Mouse (Mus musculus) heart, embryonic 13.5 days (tissue): ENCODE results near the gene Csf3r. TPM values are rescaled to one million over a fixed set of nuclear protein-coding genes. Genes with fewer than 3 reads are reported as not detected.
A peak's percentile ranks its signal among the peaks of the same experiment; 100 is the strongest.

ENCODE experiments used
- ATAC-seq: fragments of 200-750 bp; cut with Nextera tagmentation; 2 replicates; pipeline ENCODE4 v1.8.0; 2017; ENCODE audit warnings: moderate TSS enrichment; ENCODE audit not compliant: insufficient number of reproducible peaks, low FRiP score, low TSS enrichment; ENCODE audit errors: extremely low read depth
- H3K27ac ChIP-seq: fragments of 300-500 bp; sonication (generic); replicated peaks from 2 replicates; pipeline ENCODE4 v1.5.1; 2015; ENCODE audit warnings: moderate library complexity, mild to moderate bottlenecking, inconsistent platforms
- H3K27me3 ChIP-seq: fragments of 300-500 bp; sonication (generic); replicated peaks from 2 replicates; pipeline ENCODE4 v1.6.1; 2015; ENCODE audit warnings: mild to moderate bottlenecking, inconsistent platforms
- H3K36me3 ChIP-seq: fragments of 300-500 bp; sonication (generic); 2 replicates; pipeline ENCODE4 v1.6.1; 2015; ENCODE audit warnings: mild to moderate bottlenecking, inconsistent platforms
- H3K4me1 ChIP-seq: fragments of 300-500 bp; sonication (generic); 2 replicates; pipeline ENCODE4 v1.6.1; 2015; ENCODE audit warnings: inconsistent platforms
- H3K4me2 ChIP-seq: fragments of 300-500 bp; sonication (generic); 2 replicates; pipeline ENCODE4 v1.6.1; 2015; ENCODE audit warnings: inconsistent platforms, mild to moderate bottlenecking, moderate library complexity
- H3K4me3 ChIP-seq: fragments of 300-500 bp; sonication (generic); 2 replicates; pipeline ENCODE4 v1.5.1; 2015; ENCODE audit warnings: moderate library complexity, mild to moderate bottlenecking, inconsistent platforms
- H3K9ac ChIP-seq: fragments of 300-500 bp; sonication (generic); 2 replicates; pipeline ENCODE4 v1.6.1; 2015; ENCODE audit warnings: inconsistent platforms, mild to moderate bottlenecking, moderate library complexity
- H3K9me3 ChIP-seq: fragments of 300-500 bp; sonication (generic); 2 replicates; pipeline ENCODE4 v1.6.1; 2016; ENCODE audit warnings: inconsistent platforms
- WGBS: fragments of 180-500 bp; shearing (Covaris S2); methylation state at CpG from one replicate; pipeline ENCODE4 v1.1.7; 2015; ENCODE audit warnings: mixed read lengths; 5-methylcytosine and 5-hydroxymethylcytosine counted together
- polyA plus RNA-seq: library from polyadenylated mRNA; unstranded; fragments of >200 nt; fragmentation: Nextera tagmentation; extraction: Ambion mirVana; gene quantifications from 2 replicates; pipeline ENCODE4 v1.2.1, GENCODE M21; 2015

Gene Csf3r
- polyA plus RNA-seq, 1 experiment from 2014 or later, result 0.43 TPM

- ATAC-seq, result no peak
- Histone ChIP-seq H3K27ac (no peak overlapping the region), H3K9ac (no peak overlapping the region), H3K4me1 (peaks cover 4% of the 10 kb centered on the region; the same call in 1 of the 2 replicates), H3K36me3 (peaks cover 4% of the 10 kb centered on the region; the same call in 1 of the 2 replicates), H3K9me3 (no peaks in the 10 kb centered on the region), H3K4me2 (no peak overlapping the region), H3K4me3 (no peak overlapping the region), H3K27me3 (no peaks in the 10 kb centered on the region)
- WGBS, result 65% methylated on average over 8 of the region's 8 CpGs
These were observed 60.0 kb downstream of the Csf3r start for GRCm38 (mm10) chr4:126084382-126084781.

GRCm38 (mm10) chr4:126085996-126086576 lies 61.7 kb downstream of the Csf3r start:
- Histone ChIP-seq H3K4me1 (peaks cover 4% of the 10 kb centered on the region; the same call in 1 of the 2 replicates), H3K4me2 (no peak overlapping the region), H3K9ac (0 out of 2 replicates have a peak overlapping the region, but pooled peaks have one; percentile 26), H3K9me3 (no peaks in the 10 kb centered on the region), H3K36me3 (peaks cover 4% of the 10 kb centered on the region; the same call in 1 of the 2 replicates), H3K4me3 (no peak overlapping the region), H3K27ac (no peak overlapping the region; the same call in 1 of the 2 replicates), H3K27me3 (no peaks in the 10 kb centered on the region)
- ATAC-seq, result peak; percentile 67; the same call in 1 of the 2 replicates
- WGBS, result 30% methylated on average over 7 of the region's 7 CpGs

- Histone ChIP-seq H3K9ac (no peak overlapping the region), H3K4me1 (peaks cover 4% of the 10 kb centered on the region; the same call in 1 of the 2 replicates), H3K36me3 (no peaks in the 10 kb centered on the region), H3K9me3 (no peaks in the 10 kb centered on the region), H3K27ac (no peak overlapping the region), H3K4me3 (no peak overlapping the region), H3K4me2 (no peak overlapping the region), H3K27me3 (no peaks in the 10 kb centered on the region)
- WGBS, result 67% methylated on average over 7 of the region's 7 CpGs
- no peak for ATAC-seq
These were observed 65.9 kb downstream of the Csf3r start for GRCm38 (mm10) chr4:126090101-126090847.

GRCm38 (mm10) chr4:126090848-126091124 lies 66.4 kb downstream of the Csf3r start:
- H3K4me1 ChIP-seq, result peaks cover 4% of the 10 kb centered on the region; the same call in 1 of the 2 replicates
- no peaks in the 10 kb centered on the region for H3K36me3 ChIP-seq
- no peak overlapping the region for H3K4me3 ChIP-seq
- no peaks in the 10 kb centered on the region for H3K9me3 ChIP-seq
- ATAC-seq, result no peak
- no peaks in the 10 kb centered on the region for H3K27me3 ChIP-seq
- H3K4me2 ChIP-seq, result no peak overlapping the region
- no peak overlapping the region for H3K27ac ChIP-seq
- 66% methylated on average over 4 of the region's 4 CpGs for WGBS
- H3K9ac ChIP-seq, result no peak overlapping the region

GRCm38 (mm10) chr4:126091873-126092272 lies 67.5 kb downstream of the Csf3r start:
- no peak for ATAC-seq
- 75% methylated on average over 8 of the region's 8 CpGs for WGBS
- H3K27me3 ChIP-seq, result no peaks in the 10 kb centered on the region

More at GRCm38 (mm10) chr4:126091873-126092272, 67.5 kb downstream of the Csf3r start:
- H3K36me3 ChIP-seq, result no peaks in the 10 kb centered on the region
- no peak overlapping the region for H3K27ac ChIP-seq
- no peak overlapping the region for H3K9ac ChIP-seq
- peaks cover under 1% of the 10 kb centered on the region for H3K4me1 ChIP-seq
- H3K4me3 ChIP-seq, result no peak overlapping the region
- H3K9me3 ChIP-seq, result no peaks in the 10 kb centered on the region
- no peak overlapping the region for H3K4me2 ChIP-seq

Other genes starting within 250 kb of the Csf3r start
- 129 and 137 TPM in 2 replicates for gene Mrps15, start 22.4 kb downstream of the Csf3r start, polyA plus RNA-seq
- gene Oscp1, start 34.0 kb downstream of the Csf3r start, polyA plus RNA-seq, result 6.4 and 7.7 TPM in 2 replicates
- 35.2 and 48.6 TPM in 2 replicates for gene Lsm10, start 72.1 kb downstream of the Csf3r start, polyA plus RNA-seq
- gene Stk40, start 79.4 kb downstream of the Csf3r start, polyA plus RNA-seq, result 26.4 and 26.6 TPM in 2 replicates
- 30.9 and 34.2 TPM in 2 replicates for gene Eva1b, start 123.2 kb downstream of the Csf3r start, polyA plus RNA-seq
- gene Sh3d21, start 138.9 kb downstream of the Csf3r start, polyA plus RNA-seq, result 2.8 and 3.0 TPM in 2 replicates
- 127 and 134 TPM in 2 replicates for gene Thrap3, start 178.2 kb downstream of the Csf3r start, polyA plus RNA-seq
- 36.7 and 37.1 TPM in 2 replicates for gene Map7d1, start 231.8 kb downstream of the Csf3r start, polyA plus RNA-seq
- 68.5 and 74.5 TPM in 2 replicates for gene Trappc3, start 237.8 kb downstream of the Csf3r start, polyA plus RNA-seq